Mouse (Mus musculus) liver, adult 2 months (tissue): Measurements from ENCODE around the gene Unkl.

Source experiments
- CTCF ChIP-seq: fragments of 200-500 bp; IDR thresholded peaks from 2 replicates; pipeline ENCODE4 v1.5.1; 2011; ENCODE audit warnings: low read depth, low read length, control low read depth
- POLR2A ChIP-seq: fragments of 200-500 bp; IDR thresholded peaks from 2 replicates; pipeline ENCODE4 v1.6.1; 2011; ENCODE audit warnings: low read length, control low read depth; ENCODE audit not compliant: insufficient read depth; ENCODE audit errors: extremely low read depth

DNA sequence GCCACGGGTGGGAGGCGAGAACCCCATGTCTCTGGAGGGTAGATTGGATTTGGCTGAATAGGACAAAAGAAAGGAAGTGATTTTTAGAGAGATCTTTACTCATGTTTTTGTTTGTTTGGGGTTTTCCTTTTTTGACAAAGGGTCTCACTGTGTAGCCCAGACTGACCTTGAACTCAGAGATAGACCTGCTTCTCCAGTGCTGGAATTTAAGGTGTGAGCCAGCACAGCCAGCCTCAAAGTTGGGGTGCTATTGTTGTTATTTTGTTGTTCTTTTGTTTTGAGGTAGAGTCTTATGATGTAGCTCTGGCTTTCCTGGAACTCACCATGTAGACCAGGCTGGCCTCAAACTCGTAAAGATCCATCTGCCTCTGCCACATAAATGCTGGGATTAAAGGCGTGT, 14.2 kb downstream of the Unkl start:
- TF ChIP-seq CTCF (no peak), POLR2A (no peak)
